Mouse (Mus musculus): ENCODE results near the gene Pex12.
A peak's percentile ranks its signal among the peaks of the same experiment; 100 is the strongest.
"Not testable (repeated sequence)": the region's sequence is repeated elsewhere in the genome, so short reads cannot be mapped to it uniquely, and the experiment has no call there.

Pex12 gene

GRCm38 (mm10) chr11:83286566-83286965, 15.8 kb downstream of the Pex12 start, which contains the start of gene Slfn14:
Gene Slfn14, minus strand, starts transcription at chr11:83286726.
- DNase-seq, result no peak

GRCm38 (mm10) chr11:83285627-83286026, 16.8 kb downstream of the Pex12 start:
- no peak for DNase-seq

GRCm38 (mm10) chr11:83282084-83282483, 20.3 kb downstream of the Pex12 start:
- DNase-seq, result no peak

GRCm38 (mm10) chr11:83279691-83280090, 22.7 kb downstream of the Pex12 start:
- DNase-seq, result peak in 1 of 2 experiments; percentile 16

DNA sequence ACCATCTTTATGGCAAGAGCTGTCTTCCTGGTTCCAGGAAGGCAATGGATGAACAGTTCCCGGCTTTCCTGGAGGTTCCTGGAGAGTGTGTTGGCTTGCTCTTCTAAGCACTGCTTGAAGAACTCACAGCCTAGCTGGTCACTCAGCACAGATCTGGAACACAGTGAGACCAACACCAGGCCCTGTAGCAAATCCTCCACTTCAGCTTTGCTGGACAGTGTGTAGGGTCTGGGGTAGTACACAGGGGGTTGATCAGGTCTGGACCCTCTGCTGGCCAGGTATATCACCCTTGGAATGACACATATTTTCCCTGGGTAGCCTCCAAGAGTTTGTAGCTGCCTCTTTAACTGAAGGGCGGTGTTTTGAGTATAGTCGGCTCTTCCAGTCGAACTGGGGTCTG, 23.4 kb downstream of the Pex12 start:
- DNase-seq, result no peak

- DNase-seq, result no peak
Observed at GRCm38 (mm10) chr11:83276251-83276650, 26.1 kb downstream of the Pex12 start.

GRCm38 (mm10) chr11:83271951-83272843, 30.2 kb downstream of the Pex12 start:
- peak in 1 of 2 experiments; percentile 26 for DNase-seq

DNA sequence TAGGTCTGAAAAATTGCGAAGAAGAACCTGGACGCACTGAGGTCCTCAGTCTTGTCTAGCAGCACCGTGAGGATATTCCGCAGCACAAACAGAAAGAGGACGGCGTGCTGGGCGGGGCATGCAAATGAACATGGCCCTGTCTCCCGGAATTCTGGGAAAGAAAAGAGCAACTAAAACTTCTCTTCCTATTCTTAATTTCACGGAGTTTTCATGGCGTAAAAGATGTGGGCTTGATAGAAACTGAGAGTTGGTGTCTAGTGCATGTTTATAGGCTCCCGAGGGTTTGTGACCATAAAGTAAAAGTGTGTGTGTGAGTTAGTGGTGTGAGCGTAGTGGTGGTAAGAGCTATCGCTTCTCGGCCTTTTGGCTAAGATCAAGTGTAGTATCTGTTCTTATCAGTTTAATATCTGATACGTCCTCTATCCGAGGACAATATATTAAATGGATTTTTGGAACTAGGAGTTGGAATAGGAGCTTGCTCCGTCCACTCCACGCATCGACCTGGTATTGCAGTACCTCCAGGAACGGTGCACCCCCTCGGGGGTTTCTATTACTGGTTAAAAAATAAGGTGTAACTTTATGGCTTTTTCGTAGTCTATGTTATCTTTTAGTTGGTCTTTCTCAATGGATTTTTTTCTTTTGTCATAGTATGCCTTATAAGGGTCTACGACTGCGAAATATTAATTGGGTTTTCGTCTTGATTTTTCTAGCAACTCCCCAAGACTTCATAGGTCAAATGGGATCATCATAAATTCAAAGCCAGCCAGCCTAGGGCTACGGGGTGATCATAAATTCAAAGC, 31.0 kb downstream of the Pex12 start:
- peak; percentile 81 to 83 for DNase-seq

GRCm38 (mm10) chr11:83270842-83271150, 31.6 kb downstream of the Pex12 start:
- DNase-seq, result no peak

GRCm38 (mm10) chr11:83263146-83263545, 39.2 kb downstream of the Pex12 start:
- DNase-seq, result no peak

DNA sequence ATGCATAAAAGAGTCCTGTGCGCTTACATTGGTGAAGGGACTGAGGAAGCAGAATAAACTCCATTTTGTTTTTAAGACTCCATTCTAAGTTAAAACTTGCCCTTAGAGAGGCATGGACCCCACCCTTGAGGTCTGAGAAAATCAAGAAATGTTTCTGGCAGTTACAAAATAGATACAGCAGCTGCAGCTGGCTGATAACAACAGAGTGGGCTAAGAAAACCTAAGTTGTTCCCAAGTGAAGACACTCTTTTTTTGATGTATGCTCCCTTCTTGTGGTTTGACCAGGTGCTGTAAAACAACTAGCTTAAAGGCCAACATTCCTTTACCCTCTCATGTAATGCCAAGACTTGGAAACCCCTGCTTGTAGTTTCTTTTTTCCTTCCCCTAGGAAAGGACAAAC, 39.7 kb downstream of the Pex12 start:
- no peak for DNase-seq

DNA sequence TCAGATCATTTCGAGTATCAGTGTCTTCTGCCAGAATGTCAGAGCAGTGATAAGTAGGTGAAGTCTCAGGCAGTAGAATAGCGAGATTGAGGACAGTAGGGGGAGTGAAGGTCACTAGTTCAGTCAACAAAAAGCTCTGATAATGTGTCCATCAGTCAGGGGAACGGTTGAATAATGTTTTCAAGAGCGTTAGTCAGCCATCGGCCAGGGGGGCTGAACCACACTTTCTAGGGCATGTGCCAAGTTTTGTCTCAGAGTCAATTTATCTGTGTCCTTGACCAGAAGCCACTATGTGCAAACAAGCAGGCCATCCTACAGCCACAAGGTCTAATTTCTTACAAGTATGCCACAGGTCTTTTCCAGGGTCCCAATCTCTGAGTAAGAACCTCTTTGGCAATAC, 45.2 kb downstream of the Pex12 start:
- not testable (repeated sequence) for DNase-seq

Data from lung, adult 18-20 months (tissue).